Mouse (Mus musculus) brown adipose tissue, adult 24 weeks (tissue): Measurements from ENCODE around the gene Gab2. TPM values are rescaled to one million over a fixed set of nuclear protein-coding genes. Genes with fewer than 3 reads are reported as not detected.
A peak's percentile ranks its signal among the peaks of the same experiment; 100 is the strongest.
"Not testable (repeated sequence)": the region's sequence is repeated elsewhere in the genome, so short reads cannot be mapped to it uniquely, and the experiment has no call there.

Experiments
- H3K27ac ChIP-seq: fragments of 200-500 bp; replicated peaks from 2 replicates; pipeline ENCODE4 v1.5.1; 2012; ENCODE audit warnings: low read depth, mild to moderate bottlenecking, low read length
- H3K4me1 ChIP-seq: fragments of 200-500 bp; 2 replicates; pipeline ENCODE4 v1.6.1; 2012; ENCODE audit warnings: low read length, mixed read lengths; ENCODE audit not compliant: control insufficient read depth, insufficient read depth, insufficient read length
- H3K4me3 ChIP-seq: fragments of 200-500 bp; 2 replicates; pipeline ENCODE4 v1.5.1; 2012; ENCODE audit warnings: low read depth, mild to moderate bottlenecking, low read length, moderate library complexity; ENCODE audit not compliant: insufficient read depth
- polyA plus RNA-seq: library from polyadenylated mRNA; stranded (reverse); fragments of >200 nt; gene quantifications from 2 replicates; pipeline ENCODE4 v1.2.4, GENCODE M21; 2012; ENCODE audit not compliant: missing spikeins, insufficient read depth, insufficient read length

The Gab2 gene
- polyA plus RNA-seq, 1 experiment: 10.0 TPM

DNA sequence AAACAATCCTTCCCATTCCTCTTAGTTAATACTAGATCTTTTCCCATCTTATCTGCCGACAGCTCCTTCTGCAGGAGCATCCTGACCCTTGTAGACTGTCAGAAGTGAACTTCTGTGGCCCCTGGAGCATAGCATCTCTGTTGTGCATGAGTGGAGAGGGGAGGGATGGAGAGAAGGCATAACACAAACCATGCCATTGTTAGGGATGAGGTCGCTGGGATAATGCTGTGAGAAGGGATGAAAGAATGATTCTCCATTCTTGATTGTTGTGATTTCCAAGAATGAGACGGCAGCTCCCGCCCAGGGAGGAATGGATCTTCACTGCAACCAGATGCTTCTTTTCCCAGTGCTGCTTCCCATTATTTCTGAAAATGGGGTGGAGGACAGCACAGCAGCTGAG lies 102.0 kb downstream of the Gab2 start:
- H3K4me3 ChIP-seq: no peak overlapping the region
- H3K4me1 ChIP-seq: peaks cover 3% of the 10 kb centered on the region
- no peak overlapping the region for H3K27ac ChIP-seq

- Histone ChIP-seq H3K4me1 (peaks cover 3% of the 10 kb centered on the region), H3K27ac (no peak overlapping the region), H3K4me3 (no peak overlapping the region)
Measured at GRCm38 (mm10) chr7:97184005-97184404, 102.6 kb downstream of the Gab2 start.

DNA sequence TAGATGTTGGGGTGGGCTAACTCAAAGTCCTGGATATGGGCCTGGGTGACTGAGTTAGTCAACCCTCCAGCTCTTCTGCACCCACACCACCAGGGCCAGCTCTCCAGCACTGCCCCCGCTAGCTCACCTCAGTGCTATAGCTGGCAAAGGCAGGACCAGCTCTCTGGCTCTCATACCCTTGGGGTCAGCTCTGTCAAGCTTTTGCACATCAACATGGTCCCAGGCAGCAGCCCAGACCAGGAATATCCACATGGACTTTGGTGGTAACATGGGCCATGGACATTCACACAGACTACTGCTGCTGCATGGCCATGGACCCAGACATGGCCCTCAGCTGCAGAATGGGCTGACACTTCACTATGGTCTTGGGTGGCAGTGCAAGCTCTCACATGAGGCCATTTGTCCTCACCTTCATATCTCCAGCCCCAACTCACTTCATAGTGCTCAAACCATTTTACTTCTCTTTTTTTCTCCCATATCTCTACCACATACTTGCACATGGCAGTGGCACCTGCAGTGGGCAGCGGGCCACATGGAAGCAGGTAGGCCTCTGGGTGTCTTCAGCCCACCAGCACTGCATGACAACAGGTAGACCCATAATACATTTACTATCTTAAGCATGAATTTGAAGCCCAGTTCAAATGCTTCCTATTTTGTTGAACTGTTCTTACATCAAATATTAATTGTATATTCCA lies 106.1 kb downstream of the Gab2 start:
- Histone ChIP-seq H3K4me1 (peaks cover 3% of the 10 kb centered on the region), H3K4me3 (no peak overlapping the region), H3K27ac (no peak overlapping the region)

DNA sequence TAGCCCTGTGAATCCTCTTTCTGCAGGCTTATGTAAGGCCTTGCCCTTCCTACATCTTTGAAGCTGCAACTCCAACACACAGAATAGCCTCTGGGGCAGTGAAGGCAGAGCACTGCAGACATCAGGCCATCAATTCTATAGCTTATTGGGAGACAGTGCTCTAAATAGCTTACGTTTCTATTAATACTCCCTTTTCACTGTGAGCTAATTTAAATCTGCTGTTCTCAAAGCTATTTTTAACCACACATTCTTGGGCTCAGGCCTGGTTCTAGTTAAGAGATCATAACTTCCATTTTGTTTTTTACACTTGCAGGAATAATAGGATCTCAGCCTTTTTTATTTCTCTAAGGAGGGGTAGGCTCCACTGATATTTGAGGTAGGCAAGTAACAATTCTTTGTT lies 107.7 kb downstream of the Gab2 start:
- H3K4me1 ChIP-seq: no peaks in the 10 kb centered on the region
- H3K4me3 ChIP-seq: no peak overlapping the region
- H3K27ac ChIP-seq: no peak overlapping the region

GRCm38 (mm10) chr7:97203907-97204306 lies 122.5 kb downstream of the Gab2 start:
- no peak overlapping the region for H3K4me3 ChIP-seq
- no peak overlapping the region for H3K27ac ChIP-seq
- peaks cover 10% of the 10 kb centered on the region for H3K4me1 ChIP-seq

DNA sequence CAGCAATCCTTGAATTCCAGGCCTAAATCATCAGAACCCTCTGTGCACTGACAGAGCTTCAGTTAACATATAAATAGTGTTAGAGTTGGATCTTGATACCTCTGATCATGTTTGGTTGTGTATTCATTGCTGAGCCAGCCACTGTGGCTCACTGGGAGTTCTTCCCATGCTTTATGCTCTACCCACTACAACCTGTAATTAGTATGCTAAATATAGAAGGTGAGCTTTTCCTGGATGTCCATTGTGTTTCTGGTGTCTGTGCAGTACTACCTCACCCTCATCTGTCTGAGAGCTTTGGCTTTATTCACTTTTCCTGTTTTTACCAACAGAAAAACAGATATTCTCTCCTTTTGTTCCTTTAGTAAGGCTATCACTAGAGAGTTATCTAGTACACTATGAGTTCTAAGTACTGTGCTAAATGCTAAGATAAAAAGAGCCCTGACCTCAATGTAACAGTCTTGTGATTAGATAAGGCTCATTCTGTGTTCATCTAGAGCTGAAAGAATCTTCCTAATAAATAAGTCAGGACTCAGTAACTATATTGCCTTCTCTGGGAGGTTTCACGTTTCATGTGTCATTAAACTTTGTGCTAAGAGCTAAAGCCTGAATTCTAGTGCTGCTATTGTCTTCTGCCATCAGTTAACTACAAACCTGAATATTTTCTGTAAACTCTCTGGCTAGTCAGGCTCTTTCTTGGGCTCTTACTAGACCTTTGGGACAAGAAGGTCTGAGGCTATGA lies 127.6 kb downstream of the Gab2 start:
- Histone ChIP-seq H3K27ac (peak overlapping the region; percentile 55), H3K4me1 (peaks cover 10% of the 10 kb centered on the region), H3K4me3 (no peak overlapping the region)

GRCm38 (mm10) chr7:97210064-97210685 lies 128.8 kb downstream of the Gab2 start:
- no peak overlapping the region for H3K27ac ChIP-seq
- H3K4me1 ChIP-seq: peaks cover 10% of the 10 kb centered on the region
- no peak overlapping the region for H3K4me3 ChIP-seq

GRCm38 (mm10) chr7:97211117-97211516 lies 129.7 kb downstream of the Gab2 start:
- H3K27ac ChIP-seq: no peak overlapping the region
- peaks cover 10% of the 10 kb centered on the region for H3K4me1 ChIP-seq

DNA sequence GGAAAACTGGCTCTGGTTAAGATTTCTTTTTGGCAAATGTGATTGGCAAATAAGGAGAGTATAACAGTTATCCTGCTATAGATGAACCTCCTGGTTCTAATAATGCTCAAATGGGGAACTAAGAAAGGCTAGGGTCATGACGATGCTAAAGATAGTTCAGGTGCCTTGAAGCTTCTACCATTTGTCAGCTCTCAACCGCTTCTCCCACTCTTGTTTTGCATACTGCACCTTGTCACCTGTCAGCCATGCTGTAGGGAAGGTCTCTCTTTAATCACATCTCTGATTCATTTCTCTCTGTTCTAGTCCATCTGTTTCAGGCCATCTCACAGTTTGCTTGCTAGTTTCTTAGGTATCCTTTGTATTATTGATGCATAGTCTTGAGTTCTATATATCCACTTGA lies 142.4 kb downstream of the Gab2 start:
- Histone ChIP-seq H3K4me1 (no peaks in the 10 kb centered on the region), H3K4me3 (no peak overlapping the region), H3K27ac (no peak overlapping the region)

More at GRCm38 (mm10) chr7:97211117-97211516, 129.7 kb downstream of the Gab2 start:
- H3K4me3 ChIP-seq: no peak overlapping the region

DNA sequence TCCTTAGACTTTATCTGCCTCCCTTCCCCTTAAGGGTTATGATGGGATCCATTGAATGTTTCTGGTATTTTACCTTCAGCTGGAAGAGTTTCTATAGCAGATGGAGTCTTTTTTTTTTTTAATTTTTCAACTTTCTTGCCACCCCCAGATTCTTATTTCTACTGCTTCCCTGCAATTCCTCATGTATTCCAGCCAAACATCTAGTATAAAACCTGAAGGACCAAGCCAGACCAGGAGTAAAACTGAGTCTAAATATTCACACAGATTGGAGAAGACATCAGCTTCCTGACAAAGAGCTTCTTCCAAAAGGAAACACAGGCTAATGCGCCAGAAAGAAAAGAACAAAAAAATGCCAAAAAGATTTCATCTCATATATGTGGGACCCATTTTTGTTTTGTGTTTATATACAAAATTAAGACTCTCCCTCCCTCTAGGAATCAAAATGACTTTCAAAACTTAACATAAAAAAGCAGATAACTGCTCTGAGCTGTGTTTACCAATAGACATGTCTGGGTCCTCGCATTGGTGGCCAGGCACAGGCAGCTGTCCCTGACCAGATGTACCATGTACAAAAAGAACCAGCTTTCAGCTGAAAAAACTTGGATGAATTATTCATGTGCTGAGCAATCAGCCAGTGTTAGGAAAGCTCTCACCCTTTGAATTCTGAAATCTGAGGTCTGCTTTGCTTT lies 164.0 kb downstream of the Gab2 start:
- 0 out of 2 replicates have a peak overlapping the region, but pooled peaks have one; percentile 48 for H3K27ac ChIP-seq
- H3K4me3 ChIP-seq: no peak overlapping the region
- H3K4me1 ChIP-seq: peaks cover 11% of the 10 kb centered on the region

DNA sequence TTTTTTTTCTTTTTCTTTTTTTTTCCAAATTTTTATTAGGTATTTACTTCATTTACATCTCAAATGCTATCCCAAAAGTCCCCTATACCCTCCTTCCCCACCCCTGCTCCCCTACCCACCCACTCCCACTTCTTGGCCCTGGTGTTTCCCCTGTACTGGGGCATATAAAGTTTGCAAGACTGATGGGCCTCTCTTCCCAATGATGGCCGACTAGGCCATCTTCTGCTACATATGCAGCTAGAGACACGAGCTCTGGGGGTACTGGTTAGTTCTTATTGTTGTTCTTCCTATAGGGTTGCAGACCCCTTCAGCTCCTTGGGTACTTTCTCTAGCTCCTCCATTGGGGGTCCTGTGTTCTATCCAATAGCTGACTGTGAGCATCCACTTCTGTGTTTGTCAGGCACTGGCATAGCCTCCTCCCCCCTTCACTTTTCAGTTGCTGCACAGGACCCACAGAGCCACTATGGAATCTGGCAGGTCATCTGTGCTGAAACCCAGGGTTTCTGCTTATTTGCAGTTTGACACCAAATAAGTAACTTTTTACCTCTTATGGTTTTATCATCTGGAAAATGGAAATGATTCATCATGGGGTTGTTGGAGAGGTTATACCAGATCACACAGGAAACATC lies 164.7 kb downstream of the Gab2 start:
- not testable (repeated sequence) for H3K27ac ChIP-seq

DNA sequence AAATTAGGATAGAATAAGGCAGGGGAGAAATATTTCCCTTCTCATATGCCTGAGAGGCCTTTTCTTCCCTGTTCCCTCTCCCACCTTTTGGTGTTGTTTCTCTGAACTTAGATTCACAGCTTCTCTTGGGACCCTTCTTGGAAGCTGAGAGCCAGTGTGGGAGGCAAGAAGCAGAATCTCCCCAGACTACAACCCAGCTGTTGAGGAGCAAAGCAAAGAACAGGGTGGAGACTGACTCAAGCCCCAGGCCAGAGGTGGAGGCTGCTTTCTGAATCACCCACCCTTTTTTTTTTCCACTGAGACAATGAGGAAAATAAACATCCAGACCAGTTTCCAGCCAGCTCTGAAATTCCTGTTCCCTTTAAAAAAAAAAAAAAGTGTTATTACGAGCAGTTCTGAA lies 166.3 kb downstream of the Gab2 start:
- Histone ChIP-seq H3K27ac (peak overlapping the region; percentile 75), H3K4me3 (no peak overlapping the region), H3K4me1 (peaks cover 15% of the 10 kb centered on the region)

More for the DNA sequence above, 164.7 kb downstream of the Gab2 start:
- peaks cover 11% of the 10 kb centered on the region for H3K4me1 ChIP-seq
- H3K4me3 ChIP-seq: not testable (repeated sequence)

DNA sequence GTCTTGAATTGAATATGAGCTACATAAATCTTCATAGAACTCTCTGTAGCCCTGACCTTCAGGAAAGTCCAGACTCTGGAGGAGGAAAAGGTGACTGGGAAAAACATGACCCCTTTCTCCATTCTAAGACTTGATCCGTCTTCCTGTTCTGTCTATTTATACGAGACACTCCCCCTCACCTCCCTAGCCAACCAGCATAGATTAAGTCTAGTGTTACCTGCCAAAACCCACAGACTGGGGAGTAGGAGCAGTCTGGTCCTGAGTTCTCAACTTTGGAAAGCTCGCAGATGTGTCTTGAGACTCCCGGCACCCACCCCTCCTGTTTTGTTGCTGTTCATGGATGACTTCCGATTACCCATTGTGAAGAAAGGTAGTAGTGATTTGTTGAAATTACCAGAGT lies 166.8 kb downstream of the Gab2 start:
- peak overlapping the region; percentile 59 for H3K27ac ChIP-seq
- H3K4me1 ChIP-seq: peaks cover 15% of the 10 kb centered on the region
- H3K4me3 ChIP-seq: no peak overlapping the region

- Histone ChIP-seq H3K4me3 (no peak overlapping the region), H3K4me1 (peaks cover 12% of the 10 kb centered on the region), H3K27ac (peak overlapping the region; percentile 30)
Measured at GRCm38 (mm10) chr7:97251638-97252037, 170.3 kb downstream of the Gab2 start.

DNA sequence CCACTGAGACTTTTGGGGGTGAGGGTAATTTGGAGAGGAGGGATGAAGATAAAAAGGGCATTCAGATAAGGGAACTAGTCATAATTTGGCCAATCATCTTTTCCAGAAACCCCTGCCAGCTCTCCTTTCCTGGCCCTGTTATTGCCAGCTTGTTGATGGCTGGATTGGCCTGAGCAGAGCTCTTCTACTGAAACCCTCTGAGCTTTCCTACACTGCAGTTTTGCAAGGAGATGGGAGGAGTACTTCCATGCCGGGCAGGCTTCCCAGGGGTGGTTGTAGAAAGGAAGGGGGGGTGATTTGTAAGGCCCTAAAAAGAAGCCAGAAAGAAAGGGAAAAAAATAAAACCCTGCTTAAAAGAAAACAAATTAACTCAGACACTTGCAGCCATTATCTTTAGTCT lies 181.2 kb downstream of the Gab2 start:
- Histone ChIP-seq H3K27ac (no peak overlapping the region), H3K4me3 (no peak overlapping the region), H3K4me1 (no peaks in the 10 kb centered on the region)
